Mouse (Mus musculus): Measurements from ENCODE around the gene Prkg2. TPM values are rescaled to one million over a fixed set of nuclear protein-coding genes. Genes with fewer than 3 reads are reported as not detected.

Prkg2 gene
- polyA plus RNA-seq (2015; fragmentation: Nextera tagmentation; extraction: Ambion mirVana): 1.1 and 1.3 TPM in 2 replicates

DNA sequence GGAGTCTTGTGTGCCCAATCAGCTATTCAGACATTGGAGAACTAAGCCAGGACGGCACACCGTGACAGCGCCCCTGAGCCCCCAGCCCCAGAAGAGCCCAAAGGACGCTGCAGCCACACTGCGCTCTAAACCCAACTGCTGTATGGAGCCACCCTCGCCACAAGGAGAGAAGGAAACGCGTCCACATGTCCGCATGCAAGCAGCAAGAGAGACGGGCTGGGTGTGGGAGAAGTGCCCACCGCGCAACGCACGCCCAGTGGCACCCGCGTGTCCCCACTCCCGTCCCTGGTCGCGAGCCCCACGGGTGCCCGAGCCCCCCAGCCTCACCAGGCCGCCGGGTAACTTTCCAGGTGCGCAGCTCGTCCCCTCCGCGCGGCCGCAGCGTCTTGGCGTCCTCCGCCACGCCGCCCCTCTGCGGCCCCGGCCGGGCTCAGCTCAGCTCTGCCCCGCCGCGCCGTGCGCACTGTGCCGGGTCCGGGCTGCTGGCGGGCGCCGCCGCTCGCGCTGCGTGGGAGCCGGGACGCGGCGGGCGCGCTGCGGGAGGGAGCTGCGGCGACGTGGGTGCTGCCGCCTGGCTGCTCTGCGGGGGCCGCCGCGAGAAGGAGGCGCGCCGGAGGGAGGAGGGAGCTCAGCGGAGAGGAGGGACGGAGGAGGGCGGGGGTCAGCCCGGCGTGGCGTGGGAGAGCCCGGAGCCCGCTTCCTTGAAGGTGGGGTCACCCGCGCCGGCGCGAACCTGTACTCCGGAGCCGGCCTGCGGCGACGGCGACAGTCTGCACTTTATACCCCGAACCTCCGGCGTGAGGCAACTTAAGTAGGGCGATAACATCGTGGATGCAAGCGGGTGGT lies at the start of gene Prkg2:
TSS of gene Prkg2 (minus strand) at position 756 of the 846 bp plus-strand sequence.
- H3K9ac ChIP-seq: peak within 1 kb of the TSS; percentile 75
- H3K4me3 ChIP-seq: peak within 1 kb of the TSS; percentile 67
- ATAC-seq (ENCODE audit: low FRiP score): peak; percentile 81
- under 1% methylated on average over 85 of the region's 94 CpGs for WGBS
- H3K36me3 ChIP-seq: no peaks in the 10 kb centered on the region
- peaks cover 34% of the 10 kb centered on the region for H3K27me3 ChIP-seq
- H3K9me3 ChIP-seq: no peaks in the 10 kb centered on the region
- peak within 1 kb of the TSS; percentile 20; the same call in 1 of the 2 replicates for H3K27ac ChIP-seq
- H3K4me1 ChIP-seq (replicated peaks): peaks cover 19% of the 10 kb centered on the region
- peak within 1 kb of the TSS; percentile 99 for H3K4me2 ChIP-seq

DNA sequence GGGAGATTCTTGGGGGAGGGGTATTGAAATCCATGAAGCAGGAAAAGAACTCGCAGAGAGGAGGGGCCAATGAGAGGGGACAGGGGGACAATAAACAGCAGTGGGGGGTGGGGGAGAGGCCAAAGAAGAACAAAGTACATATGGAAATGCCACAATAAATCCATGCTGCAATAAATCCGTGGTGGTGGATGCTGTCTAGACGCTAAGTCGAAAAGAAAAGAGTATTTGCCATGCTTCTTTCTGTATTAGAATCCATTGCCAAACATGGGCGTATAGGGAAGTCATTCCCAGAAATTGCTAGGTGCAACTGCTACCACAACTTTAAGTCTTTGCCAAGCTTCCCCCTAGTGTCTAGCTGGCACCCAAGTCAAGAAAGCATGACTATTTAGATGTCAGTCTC lies 46.8 kb upstream of the Prkg2 start:
- H3K27me3 ChIP-seq: no peaks in the 10 kb centered on the region
- no peaks in the 10 kb centered on the region for H3K36me3 ChIP-seq
- 22% methylated on average over 5 of the region's 5 CpGs for WGBS
- H3K4me2 ChIP-seq: no peak overlapping the region
- no peak overlapping the region for H3K27ac ChIP-seq
- no peak for ATAC-seq (ENCODE audit: low FRiP score)
- H3K4me1 ChIP-seq (replicated peaks): no peaks in the 10 kb centered on the region
- H3K9ac ChIP-seq: no peak overlapping the region
- H3K9me3 ChIP-seq: no peaks in the 10 kb centered on the region
- no peak overlapping the region for H3K4me3 ChIP-seq

GRCm38 (mm10) chr5:99078375-99078774 lies 41.2 kb upstream of the Prkg2 start:
- no peaks in the 10 kb centered on the region for H3K4me1 ChIP-seq (replicated peaks)
- H3K36me3 ChIP-seq: no peaks in the 10 kb centered on the region
- ATAC-seq (ENCODE audit: low FRiP score): no peak
- no peaks in the 10 kb centered on the region for H3K9me3 ChIP-seq
- H3K4me2 ChIP-seq: no peak overlapping the region
- WGBS: 52% methylated on average over 2 of the region's 2 CpGs
- no peak overlapping the region for H3K9ac ChIP-seq
- H3K27me3 ChIP-seq: no peaks in the 10 kb centered on the region
- no peak overlapping the region for H3K27ac ChIP-seq
- no peak overlapping the region for H3K4me3 ChIP-seq

- no peak overlapping the region for H3K27ac ChIP-seq
- H3K36me3 ChIP-seq: no peaks in the 10 kb centered on the region
- H3K9me3 ChIP-seq: no peaks in the 10 kb centered on the region
- WGBS: 96% methylated on average over 2 of the region's 2 CpGs
- H3K4me3 ChIP-seq: no peak overlapping the region
- no peak for ATAC-seq (ENCODE audit: low FRiP score)
- H3K9ac ChIP-seq: no peak overlapping the region
- no peak overlapping the region for H3K4me2 ChIP-seq
- no peaks in the 10 kb centered on the region for H3K27me3 ChIP-seq
- H3K4me1 ChIP-seq (replicated peaks): no peaks in the 10 kb centered on the region
Measured at GRCm38 (mm10) chr5:99068391-99068790, 31.2 kb upstream of the Prkg2 start.

DNA sequence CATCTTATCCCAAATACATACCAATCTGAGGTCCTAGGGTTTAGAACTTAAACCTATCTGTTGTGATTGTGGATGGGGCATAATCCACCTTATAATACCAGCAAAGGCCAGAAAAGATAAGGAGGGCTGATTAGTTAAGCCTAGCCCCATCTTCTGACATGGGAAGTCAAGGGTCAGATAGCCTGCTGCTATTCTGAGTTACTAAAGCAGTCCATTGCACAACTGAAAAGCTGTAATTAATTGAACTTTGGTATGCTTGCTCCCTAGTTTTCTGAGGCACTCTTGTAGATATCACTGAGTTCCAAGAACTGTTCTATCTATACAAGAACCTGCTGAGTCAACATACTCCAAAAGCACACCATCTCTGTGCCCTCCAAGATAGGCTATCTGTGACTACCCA lies 25.4 kb upstream of the Prkg2 start:
- no peak overlapping the region for H3K4me3 ChIP-seq
- no peaks in the 10 kb centered on the region for H3K27me3 ChIP-seq
- no peak overlapping the region for H3K4me2 ChIP-seq
- H3K4me1 ChIP-seq (replicated peaks): no peaks in the 10 kb centered on the region
- H3K9me3 ChIP-seq: no peaks in the 10 kb centered on the region
- no peak overlapping the region for H3K9ac ChIP-seq
- no peaks in the 10 kb centered on the region for H3K36me3 ChIP-seq
- H3K27ac ChIP-seq: no peak overlapping the region
- ATAC-seq (ENCODE audit: low FRiP score): no peak

DNA sequence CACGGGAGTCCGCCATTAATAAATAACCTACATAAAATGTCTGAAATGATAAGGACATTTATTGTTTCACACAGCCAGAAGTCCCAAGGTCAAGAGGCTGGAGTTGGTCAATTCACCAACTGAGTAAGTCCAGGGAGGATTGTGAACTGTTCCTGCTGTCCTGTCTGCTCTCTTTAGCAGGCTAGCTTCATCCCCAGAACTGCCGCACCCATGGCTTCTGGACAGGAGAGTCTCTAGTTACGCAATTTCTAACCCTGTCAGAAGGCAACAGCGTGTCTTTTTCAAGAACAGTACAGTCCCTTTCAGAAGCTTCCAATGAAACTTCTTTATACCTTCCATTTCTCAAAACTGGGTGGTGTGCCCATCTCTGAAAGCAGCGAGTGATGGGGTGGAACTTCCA lies 1.9 kb upstream of the Prkg2 start:
- ATAC-seq (ENCODE audit: low FRiP score): no peak
- H3K4me3 ChIP-seq: no peak overlapping the region

DNA sequence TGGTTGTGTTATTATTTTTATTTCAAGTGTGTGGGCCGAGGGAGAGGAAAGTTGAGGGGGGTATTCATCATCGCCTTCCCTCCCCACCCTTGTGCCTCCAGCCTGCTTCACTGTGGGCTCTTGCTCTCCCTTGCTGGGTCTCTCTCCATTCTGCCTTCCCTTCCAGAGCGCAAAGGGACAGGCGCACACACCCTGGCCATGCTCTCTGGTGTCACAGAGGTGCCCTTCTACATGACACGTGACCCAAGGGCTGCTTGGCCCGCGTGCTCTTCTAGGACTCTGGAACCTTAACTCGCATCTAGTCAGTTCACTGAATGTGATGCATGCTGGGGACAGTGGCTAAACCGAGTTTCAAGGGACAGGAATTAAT lies 276 bp upstream of the Prkg2 start:
- 5% methylated on average over 9 of the region's 9 CpGs for WGBS
- Histone ChIP-seq H3K9ac (peak overlapping the region; percentile 75), H3K9me3 (no peaks in the 10 kb centered on the region), H3K4me2 (peak overlapping the region; percentile 99), H3K4me1 (replicated peaks) (peaks cover 19% of the 10 kb centered on the region), H3K27ac (peak overlapping the region; percentile 20; the same call in 1 of the 2 replicates), H3K36me3 (no peaks in the 10 kb centered on the region), H3K4me3 (peak overlapping the region; percentile 67), H3K27me3 (peaks cover 34% of the 10 kb centered on the region)
- ATAC-seq (ENCODE audit: low FRiP score): peak; percentile 68

More for the DNA sequence above, 1.9 kb upstream of the Prkg2 start:
- Histone ChIP-seq H3K4me2 (no peak overlapping the region), H3K36me3 (no peaks in the 10 kb centered on the region), H3K9me3 (no peaks in the 10 kb centered on the region), H3K27me3 (peaks cover 34% of the 10 kb centered on the region), H3K27ac (no peak overlapping the region), H3K9ac (no peak overlapping the region), H3K4me1 (replicated peaks) (peaks cover 19% of the 10 kb centered on the region)
- WGBS: 94% methylated on average over 6 of the region's 6 CpGs

- 33% methylated on average over 9 of the region's 9 CpGs for WGBS
- ATAC-seq (ENCODE audit: low FRiP score): no peak
Measured at GRCm38 (mm10) chr5:99035961-99036360, 1.2 kb downstream of the Prkg2 start.

DNA sequence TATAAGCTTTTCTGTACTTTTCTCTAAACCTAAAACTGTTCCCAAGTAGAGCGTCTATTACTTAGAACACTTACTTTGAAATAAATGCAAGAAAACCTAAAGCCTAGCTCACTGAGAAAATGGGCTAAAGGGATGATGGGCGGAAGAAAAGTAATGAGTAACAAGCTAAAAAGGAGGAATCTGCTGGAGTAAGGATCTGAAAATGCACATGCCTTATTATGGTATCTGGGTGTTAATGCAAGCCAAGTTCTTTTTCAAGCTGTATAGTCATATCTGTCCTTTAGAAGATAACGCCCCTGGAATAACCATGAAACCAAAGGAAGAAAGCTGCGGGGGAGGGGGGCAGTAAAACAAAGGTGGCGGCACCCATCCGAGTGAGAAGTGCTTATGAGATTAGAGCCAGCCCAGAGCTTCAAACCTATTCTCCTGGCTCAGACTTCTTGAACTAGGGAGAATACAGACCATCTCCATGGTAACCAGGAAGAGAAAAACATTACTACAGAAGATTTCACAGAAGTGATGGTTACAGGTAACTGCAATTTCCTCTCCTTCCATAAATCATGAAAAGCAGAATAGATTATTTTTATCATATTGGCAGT lies 5.5 kb downstream of the Prkg2 start:
- WGBS: 73% methylated on average over 6 of the region's 6 CpGs
- no peak overlapping the region for H3K4me2 ChIP-seq

More at GRCm38 (mm10) chr5:99035961-99036360, 1.2 kb downstream of the Prkg2 start:
- H3K9me3 ChIP-seq: no peaks in the 10 kb centered on the region
- H3K27me3 ChIP-seq: peaks cover 34% of the 10 kb centered on the region
- H3K27ac ChIP-seq: no peak overlapping the region
- H3K4me3 ChIP-seq: peak overlapping the region; percentile 67
- peak overlapping the region; percentile 75; the same call in 1 of the 2 replicates for H3K9ac ChIP-seq
- no peaks in the 10 kb centered on the region for H3K36me3 ChIP-seq
- H3K4me1 ChIP-seq (replicated peaks): peaks cover 19% of the 10 kb centered on the region
- H3K4me2 ChIP-seq: peak overlapping the region; percentile 99

GRCm38 (mm10) chr5:99026343-99026742 lies 10.8 kb downstream of the Prkg2 start:
- H3K27ac ChIP-seq: no peak overlapping the region
- ATAC-seq (ENCODE audit: low FRiP score): no peak
- 76% methylated on average over 3 of the region's 3 CpGs for WGBS
- H3K9ac ChIP-seq: no peak overlapping the region
- H3K4me3 ChIP-seq: no peak overlapping the region
- no peaks in the 10 kb centered on the region for H3K27me3 ChIP-seq
- H3K4me1 ChIP-seq (replicated peaks): no peaks in the 10 kb centered on the region
- no peaks in the 10 kb centered on the region for H3K9me3 ChIP-seq
- H3K4me2 ChIP-seq: no peak overlapping the region
- no peaks in the 10 kb centered on the region for H3K36me3 ChIP-seq

More for the DNA sequence above, 5.5 kb downstream of the Prkg2 start:
- no peak overlapping the region for H3K9ac ChIP-seq
- peaks cover 11% of the 10 kb centered on the region for H3K4me1 ChIP-seq (replicated peaks)
- H3K27me3 ChIP-seq: peaks cover 21% of the 10 kb centered on the region
- H3K27ac ChIP-seq: no peak overlapping the region
- ATAC-seq (ENCODE audit: low FRiP score): no peak
- H3K4me3 ChIP-seq: no peak overlapping the region
- H3K36me3 ChIP-seq: no peaks in the 10 kb centered on the region
- no peaks in the 10 kb centered on the region for H3K9me3 ChIP-seq

- no peaks in the 10 kb centered on the region for H3K36me3 ChIP-seq
- H3K4me1 ChIP-seq (replicated peaks): no peaks in the 10 kb centered on the region
- H3K27ac ChIP-seq: no peak overlapping the region
- H3K4me3 ChIP-seq: no peak overlapping the region
- H3K9ac ChIP-seq: no peak overlapping the region
- 85% methylated on average over 6 of the region's 6 CpGs for WGBS
- H3K9me3 ChIP-seq: no peaks in the 10 kb centered on the region
- H3K4me2 ChIP-seq: no peak overlapping the region
- no peaks in the 10 kb centered on the region for H3K27me3 ChIP-seq
- no peak for ATAC-seq (ENCODE audit: low FRiP score)
Measured at GRCm38 (mm10) chr5:99019709-99020108, 17.4 kb downstream of the Prkg2 start.

DNA sequence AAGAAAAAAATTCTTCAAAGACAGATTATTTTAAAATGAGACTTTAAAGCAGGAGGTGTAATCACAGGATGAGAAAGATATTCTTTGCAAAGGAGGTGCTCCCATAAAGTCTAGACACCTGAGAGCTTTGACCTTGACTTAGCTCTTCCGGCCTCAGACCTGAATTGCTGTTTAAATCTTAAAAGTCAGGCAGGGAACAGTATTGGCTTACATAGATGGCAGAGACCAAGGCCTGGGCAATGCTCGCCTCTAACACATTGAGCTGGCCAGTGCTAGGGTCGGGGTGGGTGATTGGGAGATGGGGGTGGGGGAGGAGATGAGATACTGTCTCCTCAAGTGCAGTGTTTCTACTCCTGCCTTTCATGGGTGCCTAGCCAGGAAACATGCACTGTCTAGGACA lies 22.0 kb downstream of the Prkg2 start:
- ATAC-seq (ENCODE audit: low FRiP score): no peak
- Histone ChIP-seq H3K9me3 (no peaks in the 10 kb centered on the region), H3K9ac (no peak overlapping the region), H3K27ac (no peak overlapping the region), H3K27me3 (no peaks in the 10 kb centered on the region), H3K4me1 (replicated peaks) (no peaks in the 10 kb centered on the region), H3K36me3 (no peaks in the 10 kb centered on the region), H3K4me3 (no peak overlapping the region), H3K4me2 (no peak overlapping the region)
- WGBS: 81% methylated on average over 3 of the region's 3 CpGs
